Mouse (Mus musculus) liver, postnatal 0 days (tissue): ENCODE measurements around the gene Ccdc86. TPM values are rescaled to one million over a fixed set of nuclear protein-coding genes. Genes with fewer than 3 reads are reported as not detected.
A peak's percentile ranks its signal among the peaks of the same experiment; 100 is the strongest.

Experiments used
- ATAC-seq: fragments of 200-750 bp; cut with Nextera tagmentation; 2 replicates; pipeline ENCODE4 v1.8.0; 2017; ENCODE audit warnings: mild to moderate bottlenecking, moderate library complexity
- DNase-seq: peaks from one replicate; pipeline ENCODE4 v3.0.0-alpha.2; 2016
- H3K27ac ChIP-seq: fragments of 300-500 bp; sonication (generic); 2 replicates; pipeline ENCODE4 v1.5.1; 2014; ENCODE audit warnings: antibody characterized with exemption, moderate library complexity, mild to moderate bottlenecking, low read depth
- H3K27me3 ChIP-seq: fragments of 300-500 bp; sonication (generic); 2 replicates; pipeline ENCODE4 v1.6.1; 2014; ENCODE audit warnings: low read length, control low read depth, mixed read lengths; ENCODE audit not compliant: insufficient read depth
- H3K36me3 ChIP-seq: fragments of 300-500 bp; sonication (generic); replicated peaks from 2 replicates; pipeline ENCODE4 v1.6.1; 2014; ENCODE audit warnings: mild to moderate bottlenecking, control low read depth, low read length, moderate library complexity, mixed read lengths; ENCODE audit not compliant: insufficient read depth
- H3K4me1 ChIP-seq: fragments of 300-500 bp; sonication (generic); 2 replicates; pipeline ENCODE4 v1.6.1; 2014; ENCODE audit warnings: antibody characterized with exemption, mild to moderate bottlenecking, control low read depth; ENCODE audit not compliant: insufficient read depth
- H3K4me2 ChIP-seq: fragments of 300-500 bp; sonication (generic); 2 replicates; pipeline ENCODE4 v1.6.1; 2014; ENCODE audit warnings: low read depth, mild to moderate bottlenecking, low read length, moderate library complexity, mixed read lengths
- H3K4me3 ChIP-seq: fragments of 300-500 bp; sonication (generic); 2 replicates; pipeline ENCODE4 v1.5.1; 2014; ENCODE audit warnings: low read depth, low read length
- H3K9ac ChIP-seq: fragments of 300-500 bp; sonication (generic); replicated peaks from 2 replicates; pipeline ENCODE4 v1.6.1; 2014; ENCODE audit warnings: mild to moderate bottlenecking, moderate library complexity
- H3K9me3 ChIP-seq: fragments of 300-500 bp; sonication (generic); 2 replicates; pipeline ENCODE4 v1.6.1; 2016; ENCODE audit warnings: mild to moderate bottlenecking, control low read depth, low read length, mixed read lengths
- CTCF ChIP-seq: sonication (generic); IDR thresholded peaks from 2 replicates; pipeline ENCODE4 v1.5.1; 2016; ENCODE audit warnings: antibody characterized with exemption, low read depth
- EP300 ChIP-seq: IDR thresholded peaks from 2 replicates; pipeline ENCODE4 v1.6.1; 2016; ENCODE audit warnings: antibody characterized with exemption, low read depth, mild to moderate bottlenecking
- WGBS: fragments of 180-500 bp; shearing (Covaris S2); extraction: QIAGEN DNeasy Blood & Tissue Kit; methylation state at CpG from one replicate; pipeline ENCODE4 v1.1.7; 2014; ENCODE audit not compliant: insufficient replicate concordance; 5-methylcytosine and 5-hydroxymethylcytosine counted together
- polyA plus RNA-seq: library from polyadenylated mRNA; unstranded; fragments of >200 nt; fragmentation: Nextera tagmentation; extraction: Ambion mirVana; gene quantifications from 2 replicates; pipeline ENCODE4 v1.2.1, GENCODE M21; 2015

The Ccdc86 gene
- polyA plus RNA-seq, 1 experiment from 2014 or later, result 12.4 TPM

GRCm38 (mm10) chr19:10959085-10959977 is 10.3 kb upstream of the Ccdc86 start:
- peak; percentile 83 for TF ChIP-seq CTCF
- no peak for TF ChIP-seq EP300
- Histone ChIP-seq H3K4me2 (no peak overlapping the region; the same call in 1 of the 2 replicates), H3K36me3 (no peaks in the 10 kb centered on the region), H3K9ac (no peak overlapping the region), H3K27me3 (no peaks in the 10 kb centered on the region), H3K27ac (no peak overlapping the region), H3K9me3 (no peaks in the 10 kb centered on the region), H3K4me1 (no peaks in the 10 kb centered on the region), H3K4me3 (no peak overlapping the region)
- DNase-seq, result no peak
- WGBS, result 23% methylated on average over 11 of the region's 11 CpGs
- ATAC-seq, result peak; percentile 56

- Histone ChIP-seq H3K36me3 (no peaks in the 10 kb centered on the region), H3K9ac (0 out of 2 replicates have a peak overlapping the region, but pooled peaks have one; percentile 1), H3K4me3 (no peak overlapping the region), H3K4me1 (peaks cover 10% of the 10 kb centered on the region), H3K9me3 (no peaks in the 10 kb centered on the region), H3K4me2 (no peak overlapping the region), H3K27me3 (peaks cover 3% of the 10 kb centered on the region; the same call in 1 of the 2 replicates), H3K27ac (peak overlapping the region; percentile 29; the same call in 1 of the 2 replicates)
- 57% methylated on average over 11 of the region's 11 CpGs for WGBS
- TF ChIP-seq CTCF, result no peak
- TF ChIP-seq EP300, result no peak
- DNase-seq, result no peak
- no peak for ATAC-seq
Observed at GRCm38 (mm10) chr19:10952021-10952939, 3.2 kb upstream of the Ccdc86 start.

- H3K36me3 ChIP-seq, result peaks cover 7% of the 10 kb centered on the region
- no peaks in the 10 kb centered on the region for H3K9me3 ChIP-seq
- H3K9ac ChIP-seq, result peak overlapping the region; percentile 53
- H3K4me3 ChIP-seq, result peak overlapping the region; percentile 75
- WGBS, result 31% methylated on average over 9 of the region's 9 CpGs
- ATAC-seq (no peak; the same call in 1 of the 2 replicates), DNase-seq (no peak)
- H3K27ac ChIP-seq, result peak overlapping the region; percentile 55; the same call in 1 of the 2 replicates
- TF ChIP-seq CTCF (no peak), EP300 (no peak)
- peak overlapping the region; percentile 93 for H3K4me2 ChIP-seq
- peaks cover 3% of the 10 kb centered on the region; the same call in 1 of the 2 replicates for H3K27me3 ChIP-seq
- peaks cover 24% of the 10 kb centered on the region for H3K4me1 ChIP-seq
Observed at GRCm38 (mm10) chr19:10949558-10949957, 492 bp upstream of the Ccdc86 start.

- TF ChIP-seq CTCF (no peak), EP300 (no peak)
- peaks cover 17% of the 10 kb centered on the region for H3K36me3 ChIP-seq
- H3K4me2 ChIP-seq, result peak overlapping the region; percentile 93
- peak overlapping the region; percentile 73 for H3K27ac ChIP-seq
- no peak; the same call in none of the 2 replicates for ATAC-seq
- H3K27me3 ChIP-seq, result peaks cover 3% of the 10 kb centered on the region; the same call in 1 of the 2 replicates
- no peaks in the 10 kb centered on the region for H3K9me3 ChIP-seq
- H3K4me1 ChIP-seq, result peaks cover 24% of the 10 kb centered on the region
- H3K9ac ChIP-seq, result peak overlapping the region; percentile 90
- WGBS, result 0% methylated on average over 20 of the region's 20 CpGs
- DNase-seq, result peak; percentile 43
- H3K4me3 ChIP-seq, result peak overlapping the region; percentile 75
Observed at GRCm38 (mm10) chr19:10948416-10948815, 650 bp downstream of the Ccdc86 start.

GRCm38 (mm10) chr19:10947219-10947618 is 1.8 kb downstream of the Ccdc86 start:
- Histone ChIP-seq H3K36me3 (peaks cover 29% of the 10 kb centered on the region), H3K4me3 (peak overlapping the region; percentile 75), H3K4me1 (peaks cover 24% of the 10 kb centered on the region), H3K27me3 (no peaks in the 10 kb centered on the region), H3K9ac (peak overlapping the region; percentile 90), H3K4me2 (peak overlapping the region; percentile 93), H3K9me3 (no peaks in the 10 kb centered on the region), H3K27ac (peak overlapping the region; percentile 73)
- TF ChIP-seq CTCF (no peak), EP300 (no peak)
- 76% methylated on average over 5 of the region's 5 CpGs for WGBS
- DNase-seq (no peak), ATAC-seq (no peak)

GRCm38 (mm10) chr19:10946506-10946905 is 2.6 kb downstream of the Ccdc86 start:
- 68% methylated on average over 3 of the region's 3 CpGs for WGBS

More at GRCm38 (mm10) chr19:10946506-10946905, 2.6 kb downstream of the Ccdc86 start:
- TF ChIP-seq EP300 (no peak), CTCF (no peak)
- Histone ChIP-seq H3K9me3 (no peaks in the 10 kb centered on the region), H3K4me3 (peak overlapping the region; percentile 75), H3K36me3 (peaks cover 34% of the 10 kb centered on the region), H3K9ac (peak overlapping the region; percentile 90), H3K4me2 (peak overlapping the region; percentile 93), H3K27me3 (no peaks in the 10 kb centered on the region), H3K4me1 (peaks cover 24% of the 10 kb centered on the region), H3K27ac (peak overlapping the region; percentile 73)
- ATAC-seq (no peak), DNase-seq (no peak)
